Mouse (Mus musculus) limb, embryonic 15.5 days (tissue): ENCODE measurements around the gene 1110017D15Rik. TPM values are rescaled to one million over a fixed set of nuclear protein-coding genes. Genes with fewer than 3 reads are reported as not detected.

Experiments
- ATAC-seq: fragments of 200-750 bp; cut with Nextera tagmentation; 2 replicates; pipeline ENCODE4 v1.8.0; 2017; ENCODE audit warnings: low read depth, moderate TSS enrichment; ENCODE audit not compliant: insufficient number of reproducible peaks, low FRiP score, low TSS enrichment
- H3K27ac ChIP-seq: fragments of 300-500 bp; sonication (generic); 2 replicates; pipeline ENCODE4 v1.5.1; 2015; ENCODE audit warnings: moderate library complexity, mild to moderate bottlenecking, inconsistent platforms
- H3K27me3 ChIP-seq: fragments of 300-500 bp; sonication (generic); 2 replicates; pipeline ENCODE4 v1.6.1; 2015; ENCODE audit warnings: inconsistent platforms
- H3K36me3 ChIP-seq: fragments of 300-500 bp; sonication (generic); 2 replicates; pipeline ENCODE4 v1.6.1; 2015; ENCODE audit warnings: inconsistent platforms
- H3K4me1 ChIP-seq: fragments of 300-500 bp; sonication (generic); 2 replicates; pipeline ENCODE4 v1.6.1; 2015; ENCODE audit warnings: inconsistent platforms
- H3K4me2 ChIP-seq: fragments of 300-500 bp; sonication (generic); 2 replicates; pipeline ENCODE4 v1.6.1; 2015; ENCODE audit warnings: mild to moderate bottlenecking, inconsistent platforms
- H3K4me3 ChIP-seq: fragments of 300-500 bp; sonication (generic); 2 replicates; pipeline ENCODE4 v1.5.1; 2015; ENCODE audit warnings: mild to moderate bottlenecking, inconsistent platforms
- H3K9ac ChIP-seq: fragments of 300-500 bp; sonication (generic); 2 replicates; pipeline ENCODE4 v1.6.1; 2015; ENCODE audit warnings: inconsistent platforms
- H3K9me3 ChIP-seq: fragments of 300-500 bp; sonication (generic); 2 replicates; pipeline ENCODE4 v1.6.1; 2016; ENCODE audit warnings: inconsistent platforms
- WGBS: fragments of 180-500 bp; shearing (Covaris S2); methylation state at CpG from one replicate; pipeline ENCODE4 v1.1.7; 2015; 5-methylcytosine and 5-hydroxymethylcytosine counted together
- polyA plus RNA-seq: library from polyadenylated mRNA; unstranded; fragments of >200 nt; fragmentation: Nextera tagmentation; extraction: Ambion mirVana; gene quantifications from 2 replicates; pipeline ENCODE4 v1.2.1, GENCODE M21; 2015

1110017D15Rik gene
- polyA plus RNA-seq, 1 experiment from 2014 or later: 0.88 TPM

GRCm38 (mm10) chr4:41497995-41498845 is 18.9 kb downstream of the 1110017D15Rik start:
- H3K4me1 ChIP-seq: peaks cover 46% of the 10 kb centered on the region
- H3K9me3 ChIP-seq: no peaks in the 10 kb centered on the region
- H3K4me3 ChIP-seq: peak overlapping the region; percentile 33
- no peaks in the 10 kb centered on the region for H3K36me3 ChIP-seq
- no peak overlapping the region for H3K9ac ChIP-seq
- peaks cover 85% of the 10 kb centered on the region for H3K27me3 ChIP-seq
- 12% methylated on average over 72 of the region's 72 CpGs for WGBS
- H3K4me2 ChIP-seq: peak overlapping the region; percentile 60
- no peak for ATAC-seq
- no peak overlapping the region for H3K27ac ChIP-seq

- Histone ChIP-seq H3K27ac (no peak overlapping the region), H3K9ac (0 out of 2 replicates have a peak overlapping the region, but pooled peaks have one; percentile 4), H3K4me1 (peaks cover 41% of the 10 kb centered on the region), H3K4me3 (peak overlapping the region; percentile 33), H3K36me3 (no peaks in the 10 kb centered on the region), H3K9me3 (no peaks in the 10 kb centered on the region), H3K27me3 (peaks cover 86% of the 10 kb centered on the region), H3K4me2 (peak overlapping the region; percentile 60)
- 7% methylated on average over 34 of the region's 34 CpGs for WGBS
- no peak for ATAC-seq
Observed at GRCm38 (mm10) chr4:41497579-41497978, 19.6 kb downstream of the 1110017D15Rik start.

- ATAC-seq: no peak
- Histone ChIP-seq H3K4me3 (peak overlapping the region; percentile 33; the same call in 1 of the 2 replicates), H3K27ac (no peak overlapping the region), H3K27me3 (peaks cover 80% of the 10 kb centered on the region), H3K9me3 (no peaks in the 10 kb centered on the region), H3K9ac (no peak overlapping the region), H3K36me3 (no peaks in the 10 kb centered on the region), H3K4me2 (0 out of 2 replicates have a peak overlapping the region, but pooled peaks have one; percentile 60), H3K4me1 (peaks cover 36% of the 10 kb centered on the region)
- 55% methylated on average over 5 of the region's 5 CpGs for WGBS
Observed at GRCm38 (mm10) chr4:41497046-41497445, 20.1 kb downstream of the 1110017D15Rik start.

- H3K27me3 ChIP-seq: peaks cover 68% of the 10 kb centered on the region
- no peaks in the 10 kb centered on the region for H3K36me3 ChIP-seq
- no peak overlapping the region for H3K4me3 ChIP-seq
- H3K9me3 ChIP-seq: no peaks in the 10 kb centered on the region
- no peak overlapping the region for H3K9ac ChIP-seq
- ATAC-seq: 0 out of 2 replicates have a peak, but pooled peaks have one; percentile 30
- H3K4me1 ChIP-seq: peaks cover 34% of the 10 kb centered on the region
- no peak overlapping the region for H3K4me2 ChIP-seq
- whole genome bisulfite sequencing: 64% methylated on average over 11 of the region's 11 CpGs
- no peak overlapping the region for H3K27ac ChIP-seq
Observed at GRCm38 (mm10) chr4:41495850-41496249, 21.3 kb downstream of the 1110017D15Rik start.

- H3K9me3 ChIP-seq: no peaks in the 10 kb centered on the region
- 71% methylated on average over 4 of the region's 4 CpGs for WGBS
- peaks cover 34% of the 10 kb centered on the region for H3K4me1 ChIP-seq
- H3K36me3 ChIP-seq: no peaks in the 10 kb centered on the region
- no peak overlapping the region for H3K27ac ChIP-seq
- H3K4me3 ChIP-seq: no peak overlapping the region
- peaks cover 61% of the 10 kb centered on the region for H3K27me3 ChIP-seq
- H3K9ac ChIP-seq: no peak overlapping the region
- no peak overlapping the region for H3K4me2 ChIP-seq
- ATAC-seq: no peak
Observed at GRCm38 (mm10) chr4:41495076-41495475, 22.1 kb downstream of the 1110017D15Rik start.

GRCm38 (mm10) chr4:41494378-41494777 is 22.8 kb downstream of the 1110017D15Rik start:
- H3K27me3 ChIP-seq: peaks cover 54% of the 10 kb centered on the region
- peaks cover 32% of the 10 kb centered on the region for H3K4me1 ChIP-seq
- H3K9me3 ChIP-seq: no peaks in the 10 kb centered on the region
- 35% methylated on average over 3 of the region's 3 CpGs for WGBS
- no peak overlapping the region for H3K9ac ChIP-seq
- H3K36me3 ChIP-seq: no peaks in the 10 kb centered on the region
- H3K4me2 ChIP-seq: no peak overlapping the region
- no peak for ATAC-seq
- H3K4me3 ChIP-seq: no peak overlapping the region
- H3K27ac ChIP-seq: no peak overlapping the region

GRCm38 (mm10) chr4:41493464-41494116 is 23.5 kb downstream of the 1110017D15Rik start:
- H3K27me3 ChIP-seq: peaks cover 46% of the 10 kb centered on the region
- 82% methylated on average over 3 of the region's 3 CpGs for WGBS
- no peak for ATAC-seq

GRCm38 (mm10) chr4:41492951-41493350 is 24.2 kb downstream of the 1110017D15Rik start:
- peaks cover 40% of the 10 kb centered on the region for H3K27me3 ChIP-seq
- H3K27ac ChIP-seq: no peak overlapping the region
- H3K9ac ChIP-seq: no peak overlapping the region
- no peaks in the 10 kb centered on the region for H3K36me3 ChIP-seq
- no peak overlapping the region for H3K4me3 ChIP-seq
- 75% methylated on average over 7 of the region's 7 CpGs for WGBS
- no peak for ATAC-seq
- H3K4me2 ChIP-seq: no peak overlapping the region
- H3K4me1 ChIP-seq: peaks cover 18% of the 10 kb centered on the region
- no peaks in the 10 kb centered on the region for H3K9me3 ChIP-seq

More at GRCm38 (mm10) chr4:41493464-41494116, 23.5 kb downstream of the 1110017D15Rik start:
- H3K36me3 ChIP-seq: no peaks in the 10 kb centered on the region
- no peak overlapping the region for H3K4me2 ChIP-seq
- H3K27ac ChIP-seq: no peak overlapping the region
- H3K4me3 ChIP-seq: no peak overlapping the region
- H3K4me1 ChIP-seq: peaks cover 24% of the 10 kb centered on the region
- no peak overlapping the region for H3K9ac ChIP-seq
- H3K9me3 ChIP-seq: no peaks in the 10 kb centered on the region

GRCm38 (mm10) chr4:41481601-41482017 is 35.5 kb downstream of the 1110017D15Rik start:
- 20% methylated on average over 6 of the region's 6 CpGs for WGBS
- Histone ChIP-seq H3K4me3 (no peak overlapping the region), H3K27me3 (no peaks in the 10 kb centered on the region), H3K27ac (peak overlapping the region; percentile 61), H3K9me3 (no peaks in the 10 kb centered on the region), H3K4me2 (no peak overlapping the region), H3K36me3 (no peaks in the 10 kb centered on the region; the same call in 1 of the 2 replicates), H3K9ac (no peak overlapping the region), H3K4me1 (peaks cover 24% of the 10 kb centered on the region)
- ATAC-seq: peak; percentile 62

GRCm38 (mm10) chr4:41480254-41480653 is 36.9 kb downstream of the 1110017D15Rik start:
- H3K4me2 ChIP-seq: no peak overlapping the region
- 65% methylated on average over 8 of the region's 8 CpGs for WGBS
- no peak overlapping the region for H3K4me3 ChIP-seq
- no peaks in the 10 kb centered on the region for H3K9me3 ChIP-seq
- no peak overlapping the region for H3K9ac ChIP-seq
- H3K27ac ChIP-seq: 0 out of 2 replicates have a peak overlapping the region, but pooled peaks have one; percentile 27
- H3K36me3 ChIP-seq: no peaks in the 10 kb centered on the region; the same call in 1 of the 2 replicates
- H3K27me3 ChIP-seq: no peaks in the 10 kb centered on the region
- no peak for ATAC-seq
- H3K4me1 ChIP-seq: peaks cover 24% of the 10 kb centered on the region

- Histone ChIP-seq H3K36me3 (no peaks in the 10 kb centered on the region; the same call in 1 of the 2 replicates), H3K27ac (0 out of 2 replicates have a peak overlapping the region, but pooled peaks have one; percentile 27), H3K27me3 (no peaks in the 10 kb centered on the region), H3K4me3 (no peak overlapping the region), H3K9me3 (no peaks in the 10 kb centered on the region), H3K9ac (no peak overlapping the region), H3K4me1 (peaks cover 24% of the 10 kb centered on the region), H3K4me2 (no peak overlapping the region)
- no peak for ATAC-seq
- WGBS: 56% methylated on average over 1 of the region's 1 CpGs
Observed at GRCm38 (mm10) chr4:41479456-41479804, 37.7 kb downstream of the 1110017D15Rik start.
